Mouse (Mus musculus) stomach, postnatal 0 days (tissue): ENCODE measurements around the gene Gpc1.

Experiments used
- CTCF ChIP-seq: IDR thresholded peaks from 2 replicates; pipeline ENCODE4 v1.5.1; 2016; ENCODE audit warnings: antibody characterized with exemption, low read depth, mild to moderate bottlenecking, moderate library complexity
- EP300 ChIP-seq: optimal IDR thresholded peaks from 2 replicates; pipeline ENCODE3; 2016; ENCODE audit warnings: antibody characterized with exemption

DNA sequence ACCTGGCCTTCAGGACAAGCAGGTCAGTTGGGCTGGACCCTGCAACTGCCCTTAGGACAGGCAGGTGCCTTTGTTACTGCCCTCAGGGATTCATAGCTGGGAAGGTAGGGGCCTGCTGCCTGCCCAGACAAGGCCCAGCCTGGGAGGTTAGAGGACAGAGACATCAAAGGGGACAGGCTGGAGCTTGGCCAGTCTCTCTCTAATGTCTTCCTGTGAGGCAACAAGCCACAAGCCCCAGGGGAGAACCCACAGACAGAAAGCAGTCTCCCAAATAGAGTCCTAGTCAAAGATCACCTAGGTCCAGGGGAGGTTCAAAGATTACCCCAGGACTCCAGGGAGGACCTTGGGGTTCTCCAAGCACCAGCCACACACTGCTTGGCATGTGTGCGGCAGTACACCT, 29.1 kb upstream of the Gpc1 start:
- TF ChIP-seq CTCF (no peak), EP300 (no peak)
